Mouse (Mus musculus) forebrain, embryonic 16.5 days (tissue): ENCODE results near the gene Ppm1n. TPM values are rescaled to one million over a fixed set of nuclear protein-coding genes. Genes with fewer than 3 reads are reported as not detected.

Source experiments
- ATAC-seq: fragments of 200-750 bp; cut with Nextera tagmentation; 2 replicates; pipeline ENCODE4 v1.8.0; 2017; ENCODE audit warnings: mild to moderate bottlenecking, moderate library complexity
- H3K27ac ChIP-seq: fragments of 300-500 bp; sonication (generic); 2 replicates; pipeline ENCODE4 v1.5.1; 2014; ENCODE audit warnings: low read length, control low read depth
- H3K27me3 ChIP-seq: fragments of 300-500 bp; sonication (generic); replicated peaks from 2 replicates; pipeline ENCODE4 v1.6.1; 2014; ENCODE audit warnings: low read length; ENCODE audit not compliant: control insufficient read depth, insufficient read depth
- H3K36me3 ChIP-seq: fragments of 300-500 bp; sonication (generic); 2 replicates; pipeline ENCODE4 v1.6.1; 2014; ENCODE audit not compliant: control insufficient read depth, insufficient read depth
- H3K4me1 ChIP-seq: fragments of 300-500 bp; sonication (generic); replicated peaks from 2 replicates; pipeline ENCODE4 v1.6.1; 2014; ENCODE audit warnings: low read length; ENCODE audit not compliant: control insufficient read depth, insufficient read depth
- H3K4me2 ChIP-seq: fragments of 300-500 bp; sonication (generic); 2 replicates; pipeline ENCODE4 v1.6.1; 2014; ENCODE audit warnings: mild to moderate bottlenecking, low read length, control low read depth
- H3K4me3 ChIP-seq: fragments of 300-500 bp; sonication (generic); replicated peaks from 2 replicates; pipeline ENCODE4 v1.5.1; 2014; ENCODE audit warnings: mild to moderate bottlenecking, low read length, control low read depth
- H3K9ac ChIP-seq: fragments of 300-500 bp; sonication (generic); replicated peaks from 2 replicates; pipeline ENCODE4 v1.6.1; 2014; ENCODE audit warnings: low read depth, low read length, control low read depth
- H3K9me3 ChIP-seq: fragments of 300-500 bp; sonication (generic); 2 replicates; pipeline ENCODE4 v1.6.1; 2016; ENCODE audit warnings: low read length; ENCODE audit not compliant: control insufficient read depth
- WGBS: fragments of 180-500 bp; shearing (Covaris S2); extraction: QIAGEN DNeasy Blood & Tissue Kit; methylation state at CpG from one replicate; pipeline ENCODE4 v1.1.7; 2014; 5-methylcytosine and 5-hydroxymethylcytosine counted together
- polyA plus RNA-seq: library from polyadenylated mRNA; unstranded; fragments of >200 nt; fragmentation: Nextera tagmentation; extraction: Ambion mirVana; gene quantifications from 2 replicates; pipeline ENCODE4 v1.2.1, GENCODE M21; 2015

Ppm1n gene
- polyA plus RNA-seq, 1 experiment from 2014 or later = 0.61 TPM

- H3K4me1 ChIP-seq = peaks cover 30% of the 10 kb centered on the region
- no peak for ATAC-seq
- H3K9ac ChIP-seq = 0 out of 2 replicates have a peak overlapping the region, but pooled peaks have one; percentile 25
- WGBS = 1% methylated on average over 48 of the region's 48 CpGs
- H3K36me3 ChIP-seq = no peaks in the 10 kb centered on the region
- peak overlapping the region; percentile 71 for H3K4me3 ChIP-seq
- H3K27me3 ChIP-seq = peaks cover 41% of the 10 kb centered on the region
- no peaks in the 10 kb centered on the region for H3K9me3 ChIP-seq
- H3K27ac ChIP-seq = no peak overlapping the region
- peak overlapping the region; percentile 99 for H3K4me2 ChIP-seq
Observed at GRCm38 (mm10) chr7:19309278-19309883, 29.5 kb upstream of the Ppm1n start.

DNA sequence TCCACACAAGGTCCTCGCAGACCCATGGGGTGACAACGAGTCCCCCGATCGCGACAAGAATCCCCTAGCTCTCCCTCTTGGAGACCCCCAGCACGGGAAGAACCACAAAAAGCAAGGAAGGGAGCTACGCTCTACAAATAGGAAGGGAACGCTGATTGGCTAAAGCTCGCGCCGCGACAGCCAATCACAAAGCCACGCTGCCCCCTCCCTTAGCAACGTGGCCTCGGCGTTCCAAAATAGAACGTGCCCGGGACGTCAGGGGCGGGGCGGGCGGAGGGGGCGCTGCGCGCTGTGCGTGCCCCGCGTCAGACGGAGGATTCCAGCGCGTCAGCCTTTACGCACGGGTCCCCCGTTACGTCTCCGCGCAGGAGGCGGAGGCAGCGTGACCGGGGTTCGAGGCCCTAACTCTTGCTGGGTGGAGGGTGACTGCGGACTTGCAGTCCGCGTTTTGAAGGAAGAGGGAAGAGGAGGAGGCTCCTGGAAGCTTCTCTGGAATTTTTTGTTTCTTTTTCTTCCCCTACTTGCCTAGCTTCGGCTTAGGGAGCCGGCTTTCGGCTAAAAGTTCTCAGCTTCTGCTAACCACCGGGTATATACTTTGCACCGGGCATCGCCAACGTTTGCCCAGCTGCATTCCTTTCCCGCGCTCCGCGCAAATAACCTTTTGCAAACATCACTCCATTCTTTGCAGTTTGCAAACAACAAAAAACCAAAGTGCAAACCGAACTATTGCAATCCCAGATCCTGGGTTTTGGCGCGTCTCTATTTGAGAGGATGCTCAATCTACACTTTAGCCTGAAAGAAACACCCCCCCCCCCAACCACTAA lies 28.8 kb upstream of the Ppm1n start:
- peaks cover 48% of the 10 kb centered on the region for H3K27me3 ChIP-seq
- peak overlapping the region; percentile 61 for H3K9ac ChIP-seq
- no peaks in the 10 kb centered on the region for H3K9me3 ChIP-seq
- peak overlapping the region; percentile 71 for H3K4me3 ChIP-seq
- no peaks in the 10 kb centered on the region for H3K36me3 ChIP-seq
- under 1% methylated on average over 57 of the region's 58 CpGs for WGBS
- peak; percentile 92 for ATAC-seq
- H3K4me2 ChIP-seq = peak overlapping the region; percentile 99
- peaks cover 38% of the 10 kb centered on the region for H3K4me1 ChIP-seq
- H3K27ac ChIP-seq = peak overlapping the region; percentile 90

DNA sequence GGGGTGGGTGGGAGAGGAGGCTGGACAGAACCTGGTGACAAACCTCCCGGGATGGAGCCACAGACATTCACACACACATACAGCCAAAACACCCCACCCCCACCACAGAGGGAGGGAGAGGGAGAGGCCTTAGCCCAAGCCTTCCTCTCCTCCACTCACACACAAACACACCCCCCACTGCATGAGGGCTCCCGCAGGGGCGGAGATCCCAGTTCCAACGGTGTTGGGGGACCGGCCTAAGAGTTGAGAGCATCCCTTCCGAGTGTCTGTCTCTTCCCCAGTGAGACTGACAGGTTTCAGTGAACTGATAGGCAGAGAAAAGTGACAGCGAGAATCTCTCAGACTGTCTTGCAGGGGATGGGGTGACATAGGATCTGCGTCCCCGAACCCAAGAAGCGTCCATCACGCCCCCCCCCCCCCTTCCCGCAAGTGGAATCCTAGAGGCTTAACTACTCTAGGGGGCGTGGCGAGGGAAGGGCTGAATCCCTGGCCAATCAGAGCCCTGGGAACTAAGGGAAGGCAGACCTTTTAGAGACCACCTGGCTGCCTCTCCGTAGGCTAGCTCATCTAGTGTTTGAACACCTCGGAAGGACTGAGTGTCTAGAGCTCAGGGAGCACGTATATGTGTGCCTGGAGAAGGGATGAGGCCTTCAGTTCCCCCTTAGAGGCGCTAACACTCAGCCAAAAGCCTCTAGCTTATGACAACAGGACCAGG lies 28.0 kb upstream of the Ppm1n start:
- ATAC-seq = peak; percentile 65
- peaks cover 51% of the 10 kb centered on the region for H3K27me3 ChIP-seq

DNA sequence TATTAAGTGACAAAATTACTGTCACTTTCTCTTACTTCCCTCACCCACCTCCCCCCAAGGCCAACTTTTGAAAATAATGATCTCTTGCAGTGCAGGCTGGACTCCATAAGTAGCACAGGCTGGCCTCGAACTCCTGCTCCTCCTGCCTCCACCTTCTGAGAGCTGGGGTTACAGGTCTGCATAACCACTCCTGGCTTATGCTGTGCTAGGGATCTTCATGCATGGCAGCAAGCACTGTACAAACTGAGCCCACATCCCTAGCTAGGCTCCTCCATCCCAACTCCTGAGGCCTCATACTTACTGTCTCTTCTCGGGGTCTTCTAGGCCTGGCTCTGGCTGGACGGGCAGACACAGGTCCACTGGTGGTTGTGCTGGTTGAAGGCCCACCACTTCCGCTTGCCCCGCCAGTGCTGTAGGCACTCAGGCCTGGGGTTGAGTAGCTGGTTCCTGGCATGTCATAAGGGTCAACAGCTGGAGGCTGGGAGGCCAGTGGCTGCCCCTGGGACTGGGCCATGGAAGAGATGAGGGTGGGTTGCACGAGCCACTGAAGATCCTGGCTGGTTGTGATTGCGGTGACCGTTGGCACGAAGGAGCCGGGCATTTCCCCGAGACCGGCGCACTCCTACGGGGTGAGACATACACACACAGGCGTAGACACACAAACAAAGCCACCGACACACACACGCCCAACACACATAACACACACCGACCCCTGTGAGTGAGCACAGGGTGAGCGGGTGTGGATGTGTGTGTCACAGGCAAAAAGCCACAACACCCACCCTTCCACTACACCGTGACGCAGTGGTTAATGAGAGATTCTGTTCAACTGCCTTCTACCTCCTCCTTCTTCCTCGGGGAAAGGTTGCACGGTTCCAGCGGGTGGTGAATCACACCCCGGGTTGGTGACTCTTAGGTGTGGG lies 27.2 kb upstream of the Ppm1n start:
- H3K4me2 ChIP-seq = peak overlapping the region; percentile 99; the same call in 1 of the 2 replicates
- H3K36me3 ChIP-seq = no peaks in the 10 kb centered on the region

More for the DNA sequence above, 28.0 kb upstream of the Ppm1n start:
- peak overlapping the region; percentile 99 for H3K4me2 ChIP-seq
- peak overlapping the region; percentile 61 for H3K9ac ChIP-seq
- peak overlapping the region; percentile 71 for H3K4me3 ChIP-seq
- no peaks in the 10 kb centered on the region for H3K9me3 ChIP-seq
- H3K36me3 ChIP-seq = no peaks in the 10 kb centered on the region
- peak overlapping the region; percentile 90 for H3K27ac ChIP-seq
- 4% methylated on average over 18 of the region's 18 CpGs for WGBS
- H3K4me1 ChIP-seq = peaks cover 39% of the 10 kb centered on the region

DNA sequence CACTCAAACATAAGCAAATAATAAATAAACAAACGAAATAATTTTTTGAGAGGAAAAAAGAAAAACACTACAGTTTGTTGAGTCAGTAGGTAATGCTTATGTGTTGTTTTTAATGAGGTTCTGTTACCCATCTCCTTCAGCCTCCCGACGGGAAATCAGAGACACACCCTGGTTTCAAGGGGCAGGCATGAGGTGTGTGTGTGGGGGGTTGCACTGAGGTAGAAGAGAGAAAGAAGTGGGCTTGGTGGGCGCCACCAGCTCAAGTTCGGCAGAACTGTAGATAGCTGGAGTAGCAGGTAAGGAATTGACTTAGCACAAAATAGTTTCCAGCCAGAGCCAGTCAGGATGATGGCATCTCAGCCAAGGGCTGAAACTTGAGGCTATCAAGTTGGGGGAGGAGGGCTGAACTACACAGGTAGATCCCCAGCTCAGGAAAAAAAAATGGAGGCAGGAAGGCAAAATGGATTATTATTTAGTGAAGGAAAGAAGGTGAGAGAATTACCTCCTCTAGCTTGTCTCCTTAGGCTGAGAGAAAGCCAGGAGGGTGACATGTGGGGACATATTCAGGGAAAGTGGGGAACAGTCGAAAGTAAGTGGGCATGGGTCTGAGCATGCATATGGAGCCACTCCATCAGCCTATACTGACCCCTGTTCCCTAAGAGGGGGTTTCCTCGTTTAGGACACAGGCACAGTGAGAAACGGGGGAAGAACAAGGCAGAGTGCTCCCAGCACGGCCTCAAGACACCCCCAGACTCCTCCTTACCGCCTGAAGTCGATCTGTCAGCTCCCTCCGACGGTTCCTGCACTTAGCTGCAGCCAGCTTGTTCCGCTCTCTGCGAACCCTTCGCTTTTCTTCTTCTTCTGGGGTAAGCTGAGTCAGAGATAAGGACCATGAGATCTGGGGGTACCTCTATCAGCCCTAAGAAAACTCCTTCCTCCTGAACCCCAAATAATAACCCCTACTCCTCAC lies 26.2 kb upstream of the Ppm1n start:
- no peak overlapping the region for H3K27ac ChIP-seq
- 47% methylated on average over 16 of the region's 16 CpGs for WGBS
- H3K4me3 ChIP-seq = no peak overlapping the region
- H3K9me3 ChIP-seq = no peaks in the 10 kb centered on the region
- no peak overlapping the region for H3K4me2 ChIP-seq
- no peaks in the 10 kb centered on the region for H3K36me3 ChIP-seq
- no peak overlapping the region for H3K9ac ChIP-seq
- no peak for ATAC-seq
- peaks cover 58% of the 10 kb centered on the region for H3K27me3 ChIP-seq
- peaks cover 49% of the 10 kb centered on the region for H3K4me1 ChIP-seq

More for the DNA sequence above, 27.2 kb upstream of the Ppm1n start:
- 64% methylated on average over 25 of the region's 25 CpGs for WGBS
- Histone ChIP-seq H3K27ac (no peak overlapping the region), H3K4me1 (peaks cover 42% of the 10 kb centered on the region), H3K9ac (no peak overlapping the region), H3K9me3 (no peaks in the 10 kb centered on the region), H3K27me3 (peaks cover 59% of the 10 kb centered on the region), H3K4me3 (no peak overlapping the region)
- ATAC-seq = no peak

DNA sequence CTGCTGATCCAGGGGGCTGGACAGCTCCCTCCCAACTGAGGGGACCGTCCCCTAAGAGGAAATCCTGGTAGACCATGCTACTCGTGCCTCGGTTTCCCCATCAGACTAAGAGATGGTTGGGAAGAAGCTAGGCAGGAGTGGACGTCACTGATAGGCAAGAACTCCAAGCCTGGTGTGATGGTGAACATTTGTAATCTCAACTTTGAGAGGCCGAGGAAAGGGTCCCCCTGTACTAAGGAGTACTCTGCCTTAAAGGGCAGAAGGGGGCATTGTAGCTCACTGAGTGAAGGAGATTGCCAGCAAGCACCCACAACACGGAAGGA lies 25.5 kb upstream of the Ppm1n start:
- peaks cover 58% of the 10 kb centered on the region for H3K27me3 ChIP-seq
- H3K27ac ChIP-seq = no peak overlapping the region
- no peak overlapping the region; the same call in 1 of the 2 replicates for H3K9ac ChIP-seq
- H3K4me2 ChIP-seq = no peak overlapping the region; the same call in 1 of the 2 replicates
- H3K36me3 ChIP-seq = no peaks in the 10 kb centered on the region
- 10% methylated on average over 6 of the region's 6 CpGs for WGBS
- no peak overlapping the region for H3K4me3 ChIP-seq
- peaks cover 48% of the 10 kb centered on the region for H3K4me1 ChIP-seq
- no peaks in the 10 kb centered on the region for H3K9me3 ChIP-seq
- no peak for ATAC-seq

- peak overlapping the region; percentile 37 for H3K9ac ChIP-seq
- no peaks in the 10 kb centered on the region for H3K36me3 ChIP-seq
- H3K27ac ChIP-seq = no peak overlapping the region
- H3K4me2 ChIP-seq = peak overlapping the region; percentile 55
- peaks cover 48% of the 10 kb centered on the region for H3K4me1 ChIP-seq
- H3K9me3 ChIP-seq = no peaks in the 10 kb centered on the region
- 1% methylated on average over 47 of the region's 48 CpGs for WGBS
- H3K4me3 ChIP-seq = peak overlapping the region; percentile 34
- peaks cover 58% of the 10 kb centered on the region for H3K27me3 ChIP-seq
- no peak for ATAC-seq
Observed at GRCm38 (mm10) chr7:19304501-19305412, 24.9 kb upstream of the Ppm1n start.
